Mouse (Mus musculus) midbrain, embryonic 10.5 days (tissue): Measurements from ENCODE around the gene Bicral. TPM values are rescaled to one million over a fixed set of nuclear protein-coding genes. Genes with fewer than 3 reads are reported as not detected.
"Not testable (repeated sequence)": the region's sequence is repeated elsewhere in the genome, so short reads cannot be mapped to it uniquely, and the experiment has no call there.

ENCODE experiments used
- DNase-seq: peaks from one replicate; pipeline ENCODE4 v3.0.0-alpha.2; 2017; ENCODE audit warnings: low spot score
- H3K27ac ChIP-seq: fragments of 300-500 bp; sonication (generic); replicated peaks from 2 replicates; pipeline ENCODE4 v1.5.1; 2016; ENCODE audit warnings: mild to moderate bottlenecking
- H3K27me3 ChIP-seq: fragments of 300-500 bp; sonication (generic); 2 replicates; pipeline ENCODE4 v1.6.1; 2016; ENCODE audit warnings: low read depth, mild to moderate bottlenecking; ENCODE audit not compliant: poor library complexity, severe bottlenecking
- H3K36me3 ChIP-seq: fragments of 300-500 bp; sonication (generic); 2 replicates; pipeline ENCODE4 v1.6.1; 2016; ENCODE audit warnings: mild to moderate bottlenecking, moderate library complexity
- H3K4me1 ChIP-seq: fragments of 300-500 bp; sonication (generic); 2 replicates; pipeline ENCODE4 v1.6.1; 2016
- H3K4me3 ChIP-seq: fragments of 300-500 bp; sonication (generic); 2 replicates; pipeline ENCODE4 v1.5.1; 2016; ENCODE audit warnings: mild to moderate bottlenecking, moderate library complexity
- H3K9me3 ChIP-seq: fragments of 300-500 bp; sonication (generic); replicated peaks from 2 replicates; pipeline ENCODE4 v1.6.1; 2016; ENCODE audit warnings: mild to moderate bottlenecking
- WGBS: fragments of 180-500 bp; shearing (Covaris S2); methylation state at CpG from one replicate; pipeline ENCODE4 v1.1.7; 2016; 5-methylcytosine and 5-hydroxymethylcytosine counted together
- polyA plus RNA-seq: library from polyadenylated mRNA; unstranded; fragments of >200 nt; fragmentation: Nextera tagmentation; extraction: Ambion mirVana; gene quantifications from 2 replicates; pipeline ENCODE4 v1.2.1, GENCODE M21; 2016

Bicral gene
- polyA plus RNA-seq, 1 experiment from 2014 or later: 3.1 TPM

GRCm38 (mm10) chr17:46774131-46774472 is 84.2 kb downstream of the Bicral start:
- no peak overlapping the region for H3K27ac ChIP-seq
- peak overlapping the region; percentile 78 for H3K4me3 ChIP-seq
- peaks cover 23% of the 10 kb centered on the region for H3K4me1 ChIP-seq
- DNase-seq: no peak
- H3K9me3 ChIP-seq: no peaks in the 10 kb centered on the region
- peaks cover 53% of the 10 kb centered on the region for H3K36me3 ChIP-seq
- WGBS: 46% methylated on average over 2 of the region's 2 CpGs
- no peaks in the 10 kb centered on the region for H3K27me3 ChIP-seq

DNA sequence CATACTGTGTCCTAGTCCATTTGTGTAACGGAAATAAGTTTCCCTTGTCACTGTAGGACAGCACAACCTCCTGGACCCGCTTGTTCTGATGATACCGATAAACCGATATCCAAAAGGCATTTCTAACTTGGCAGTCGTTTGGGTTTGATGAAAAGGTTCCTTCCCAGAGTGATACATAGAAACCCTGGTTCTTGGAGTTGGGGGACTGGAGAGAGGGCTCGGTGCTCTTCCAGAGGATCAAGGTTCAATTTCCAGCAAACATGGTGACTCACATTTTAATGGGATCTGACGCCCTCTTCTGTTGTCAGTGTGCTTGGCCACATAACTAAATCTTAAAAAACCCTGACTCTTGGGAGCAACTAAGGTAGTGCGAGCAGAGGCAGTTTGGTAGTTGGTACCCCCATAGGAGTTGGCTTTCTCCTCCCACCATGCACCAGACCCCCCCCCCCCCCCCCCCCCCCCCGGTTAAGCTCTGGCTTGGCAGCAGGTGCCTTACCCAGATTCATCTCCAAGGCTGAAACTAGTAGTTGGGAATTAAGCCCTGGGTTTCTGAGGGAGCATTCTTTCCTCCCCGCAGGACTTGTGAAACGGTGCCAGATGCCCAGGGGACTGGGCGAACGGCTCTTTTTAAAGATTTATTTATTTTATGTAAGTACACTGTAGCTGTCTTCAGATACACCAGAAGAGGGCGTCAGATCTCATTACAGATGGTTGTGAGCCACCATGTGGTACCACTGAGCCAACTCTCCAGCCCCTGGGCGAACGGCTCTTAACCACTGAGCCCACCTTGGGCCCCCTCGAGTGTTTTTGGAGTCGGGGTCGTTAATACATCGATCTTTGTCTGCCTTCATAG is 84.8 kb downstream of the Bicral start:
- WGBS: 12% methylated on average over 19 of the region's 20 CpGs
- Histone ChIP-seq H3K9me3 (no peaks in the 10 kb centered on the region), H3K4me1 (peaks cover 23% of the 10 kb centered on the region), H3K27me3 (no peaks in the 10 kb centered on the region), H3K4me3 (peak overlapping the region; percentile 78), H3K36me3 (peaks cover 47% of the 10 kb centered on the region), H3K27ac (peak overlapping the region; percentile 88; the same call in 1 of the 2 replicates)
- peak; percentile 40 for DNase-seq

GRCm38 (mm10) chr17:46772404-46773277 is 85.6 kb downstream of the Bicral start, which contains the start of gene 2310039H08Rik:
2310039H08Rik (plus strand) TSS chr17:46772635.
- no peaks in the 10 kb centered on the region for H3K9me3 ChIP-seq
- DNase-seq: peak; percentile 91
- under 1% methylated on average over 50 of the region's 50 CpGs for WGBS
- H3K4me1 ChIP-seq: peaks cover 27% of the 10 kb centered on the region
- H3K36me3 ChIP-seq: peaks cover 38% of the 10 kb centered on the region
- peak within 1 kb of the TSS; percentile 88 for H3K27ac ChIP-seq
- no peaks in the 10 kb centered on the region for H3K27me3 ChIP-seq
- peak within 1 kb of the TSS; percentile 78 for H3K4me3 ChIP-seq

DNA sequence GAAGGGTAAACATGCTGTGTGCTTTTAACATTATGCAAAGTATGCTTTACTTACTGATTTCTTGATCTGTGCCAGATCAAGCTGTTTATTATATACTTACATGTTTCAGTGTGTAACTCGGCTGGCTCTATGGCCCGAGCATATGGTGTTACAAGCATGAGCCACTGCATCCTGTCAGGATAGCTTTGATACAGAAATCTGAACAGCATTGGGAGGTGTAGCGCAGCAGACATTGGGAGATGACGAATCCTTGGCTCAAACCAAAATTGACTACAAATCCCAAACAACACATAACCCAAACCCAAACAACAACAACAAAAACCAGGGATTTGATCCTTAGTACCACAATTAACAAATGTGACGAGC is 86.3 kb downstream of the Bicral start:
- DNase-seq: no peak
- Histone ChIP-seq H3K27me3 (no peaks in the 10 kb centered on the region), H3K4me1 (peaks cover 27% of the 10 kb centered on the region), H3K36me3 (peaks cover 32% of the 10 kb centered on the region), H3K9me3 (no peaks in the 10 kb centered on the region), H3K4me3 (peak overlapping the region; percentile 78), H3K27ac (peak overlapping the region; percentile 88)
- WGBS: 9% methylated on average over 5 of the region's 5 CpGs

DNA sequence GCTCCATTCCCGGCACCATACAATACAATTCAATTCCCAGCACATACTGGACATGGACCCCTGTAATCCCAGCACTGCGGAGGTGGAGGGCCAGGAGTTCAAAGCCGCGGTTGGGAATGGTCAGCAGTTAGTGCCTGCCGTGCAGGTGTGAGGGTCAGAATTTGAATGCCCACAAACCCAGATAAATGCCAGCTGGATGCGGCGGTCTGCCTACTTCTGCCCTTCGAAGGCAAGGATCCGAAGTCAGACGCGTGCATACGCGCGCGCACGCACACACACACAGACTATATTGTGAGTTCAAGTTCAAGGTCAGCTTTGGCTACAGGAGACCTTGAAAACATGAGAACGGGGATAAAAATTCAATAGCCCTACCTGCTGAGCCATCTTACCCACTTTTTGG is 86.7 kb downstream of the Bicral start:
- Histone ChIP-seq H3K27ac (peak overlapping the region; percentile 88; the same call in 1 of the 2 replicates), H3K27me3 (no peaks in the 10 kb centered on the region), H3K4me3 (peak overlapping the region; percentile 78), H3K4me1 (peaks cover 27% of the 10 kb centered on the region), H3K9me3 (no peaks in the 10 kb centered on the region), H3K36me3 (peaks cover 28% of the 10 kb centered on the region)
- 72% methylated on average over 17 of the region's 17 CpGs for WGBS
- DNase-seq: no peak

- H3K4me3 ChIP-seq: no peak overlapping the region
- WGBS: 84% methylated on average over 4 of the region's 4 CpGs
- DNase-seq: no peak
- H3K27me3 ChIP-seq: no peaks in the 10 kb centered on the region
- H3K9me3 ChIP-seq: no peaks in the 10 kb centered on the region
- H3K27ac ChIP-seq: no peak overlapping the region
- H3K4me1 ChIP-seq: peaks cover 27% of the 10 kb centered on the region
- peaks cover 22% of the 10 kb centered on the region for H3K36me3 ChIP-seq
Observed at GRCm38 (mm10) chr17:46771025-46771424, 87.3 kb downstream of the Bicral start.

- no peaks in the 10 kb centered on the region for H3K9me3 ChIP-seq
- WGBS: 91% methylated on average over 11 of the region's 11 CpGs
- H3K27me3 ChIP-seq: no peaks in the 10 kb centered on the region
- H3K36me3 ChIP-seq: peaks cover 17% of the 10 kb centered on the region
- peaks cover 27% of the 10 kb centered on the region for H3K4me1 ChIP-seq
- DNase-seq: no peak
- no peak overlapping the region for H3K27ac ChIP-seq
- no peak overlapping the region for H3K4me3 ChIP-seq
Observed at GRCm38 (mm10) chr17:46770546-46770945, 87.7 kb downstream of the Bicral start.

DNA sequence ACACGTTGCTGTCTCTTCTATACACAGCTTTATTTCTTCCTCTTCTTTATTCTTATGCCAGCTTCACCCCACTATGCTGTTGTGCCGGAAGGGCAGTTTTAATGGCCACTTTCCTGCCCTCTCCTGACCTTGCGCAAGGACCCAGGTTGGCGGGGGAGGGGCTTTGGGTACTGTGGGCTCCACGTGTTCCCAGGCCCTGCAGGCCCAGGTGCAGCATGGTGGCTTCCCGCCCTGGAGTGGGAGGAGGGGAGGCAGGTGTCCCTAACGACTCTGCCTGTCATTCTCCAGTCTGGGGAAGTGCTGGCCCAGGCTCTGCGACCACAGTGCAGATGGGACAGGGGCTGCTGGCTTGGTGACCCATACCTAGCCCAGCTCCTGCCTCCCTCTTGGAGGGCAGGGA is 90.4 kb downstream of the Bicral start:
- H3K27ac ChIP-seq: no peak overlapping the region
- H3K27me3 ChIP-seq: no peaks in the 10 kb centered on the region
- H3K4me1 ChIP-seq: peaks cover 13% of the 10 kb centered on the region
- no peak overlapping the region for H3K4me3 ChIP-seq
- no peak for DNase-seq
- 56% methylated on average over 8 of the region's 8 CpGs for WGBS
- H3K9me3 ChIP-seq: no peaks in the 10 kb centered on the region
- H3K36me3 ChIP-seq: no peaks in the 10 kb centered on the region

GRCm38 (mm10) chr17:46764916-46765315 is 93.4 kb downstream of the Bicral start:
- H3K4me1 ChIP-seq, DNase-seq, H3K27ac ChIP-seq, H3K4me3 ChIP-seq, H3K27me3 ChIP-seq, H3K9me3 ChIP-seq, H3K36me3 ChIP-seq: not testable (repeated sequence)
- 77% methylated on average over 9 of the region's 9 CpGs for WGBS

DNA sequence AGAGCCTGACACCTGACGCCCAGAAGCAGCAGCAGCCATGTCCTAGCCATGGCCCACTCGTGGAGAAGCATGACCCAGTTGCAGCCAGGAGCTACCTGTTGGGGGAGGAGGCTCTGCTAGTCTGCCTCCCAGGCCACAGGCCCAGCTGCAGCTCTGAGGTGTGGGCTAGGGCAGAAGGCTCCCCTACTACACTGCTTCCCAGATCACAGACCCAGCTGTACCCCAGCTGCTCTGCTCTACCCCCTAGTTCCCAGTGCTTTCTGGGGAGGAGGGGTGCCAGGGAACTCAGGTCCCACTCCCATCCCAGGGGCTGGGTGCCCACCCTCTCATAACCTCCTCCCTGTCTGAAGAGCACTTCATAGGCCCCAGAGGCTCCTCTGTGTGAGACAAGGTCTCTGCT is 94.7 kb downstream of the Bicral start, which contains the start of gene Ptcra:
Gene Ptcra, minus strand, starts transcription at position 169 of the 400 bp plus-strand sequence.
- H3K9me3 ChIP-seq: no peaks in the 10 kb centered on the region
- H3K27me3 ChIP-seq: no peaks in the 10 kb centered on the region
- H3K4me1 ChIP-seq: peaks cover 4% of the 10 kb centered on the region; the same call in 1 of the 2 replicates
- H3K27ac ChIP-seq: no peak within 1 kb of the TSS
- no peak within 1 kb of the TSS for H3K4me3 ChIP-seq
- WGBS: 72% methylated on average over 2 of the region's 2 CpGs
- H3K36me3 ChIP-seq: no peaks in the 10 kb centered on the region
- DNase-seq: no peak

DNA sequence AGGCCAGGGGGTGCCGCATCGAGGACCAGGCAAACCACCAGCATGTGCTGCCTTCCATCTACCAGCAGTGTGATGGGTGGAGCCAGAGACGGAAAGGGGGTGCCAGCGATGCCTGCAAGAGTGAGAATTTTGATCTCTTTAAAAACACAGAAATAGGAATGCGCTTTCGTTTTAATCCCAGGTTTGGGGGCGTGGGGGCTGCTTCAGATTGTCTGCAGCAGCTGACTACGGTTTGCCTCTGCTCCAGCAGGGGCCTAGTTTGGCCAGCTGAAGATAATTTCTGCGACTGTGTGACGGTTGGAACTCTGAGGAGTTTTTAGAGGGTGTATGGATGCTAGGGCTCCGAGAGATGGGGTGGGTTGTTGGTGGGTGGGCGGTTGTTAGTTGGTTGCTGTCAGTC is 99.5 kb downstream of the Bicral start:
- DNase-seq: no peak
- Histone ChIP-seq H3K27ac (no peak overlapping the region), H3K36me3 (no peaks in the 10 kb centered on the region), H3K4me1 (0 out of 2 replicates have a peak, but pooled peaks cover 2% of the 10 kb centered on the region), H3K4me3 (no peak overlapping the region), H3K9me3 (no peaks in the 10 kb centered on the region), H3K27me3 (no peaks in the 10 kb centered on the region)
- WGBS: 79% methylated on average over 12 of the region's 12 CpGs

GRCm38 (mm10) chr17:46751794-46752556 is 106.3 kb downstream of the Bicral start, which contains the start of gene Cnpy3:
Cnpy3 (minus strand) TSS chr17:46752214.
- Histone ChIP-seq H3K4me1 (peaks cover 22% of the 10 kb centered on the region), H3K27me3 (no peaks in the 10 kb centered on the region), H3K9me3 (no peaks in the 10 kb centered on the region), H3K36me3 (peaks cover 21% of the 10 kb centered on the region), H3K27ac (peak within 1 kb of the TSS; percentile 87), H3K4me3 (peak within 1 kb of the TSS; percentile 71)
- DNase-seq: peak; percentile 99
- under 1% methylated on average over 55 of the region's 58 CpGs for WGBS
